Mouse (Mus musculus): ENCODE results near the gene Polm. TPM values are rescaled to one million over a fixed set of nuclear protein-coding genes. Genes with fewer than 3 reads are reported as not detected.
"Not testable (repeated sequence)": the region's sequence is repeated elsewhere in the genome, so short reads cannot be mapped to it uniquely, and the experiment has no call there.

The Polm gene
- polyA plus RNA-seq, 1 experiment from 2014 or later, result 47.5 TPM

DNA sequence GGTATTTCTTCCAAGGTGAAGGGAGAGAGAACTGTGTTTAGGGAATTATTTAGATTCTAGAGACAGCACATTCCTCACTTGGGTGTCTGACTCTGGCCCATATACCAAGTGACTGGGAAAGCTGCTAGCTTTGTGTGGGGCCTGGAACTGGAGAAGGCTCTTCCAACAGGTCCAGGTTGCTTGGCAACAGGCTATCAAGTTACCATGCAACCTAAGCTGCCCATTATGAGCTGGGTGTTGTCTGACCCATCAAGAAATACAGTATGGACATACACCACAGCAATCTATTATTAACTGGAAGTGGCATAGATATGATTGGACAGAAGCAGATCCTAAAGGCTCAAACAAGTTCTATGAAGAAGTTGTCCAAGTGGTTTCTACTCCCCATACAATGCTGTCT, 12.4 kb downstream of the Polm start:
- ChIA-PET POLR2A (no interaction called here), CTCF (interaction anchor here (1.1 kb wide), 2 partner anchors 14 to 61 kb away, joined by 3 read pairs; no protein-coding TSS in a partner anchor)
- DNase-seq (ENCODE audit: low read depth, low spot score), result no peak
- no peaks in the 10 kb centered on the region for H3K27me3 ChIP-seq
- no peak for ATAC-seq
- in situ Hi-C loops (cut with MboI; ENCODE audit: low pct_unique_long_range_greater_than_20kb), result no loop called here
- no peak for TF ChIP-seq CTCF (IDR thresholded peaks at IDR 0.05)

DNA sequence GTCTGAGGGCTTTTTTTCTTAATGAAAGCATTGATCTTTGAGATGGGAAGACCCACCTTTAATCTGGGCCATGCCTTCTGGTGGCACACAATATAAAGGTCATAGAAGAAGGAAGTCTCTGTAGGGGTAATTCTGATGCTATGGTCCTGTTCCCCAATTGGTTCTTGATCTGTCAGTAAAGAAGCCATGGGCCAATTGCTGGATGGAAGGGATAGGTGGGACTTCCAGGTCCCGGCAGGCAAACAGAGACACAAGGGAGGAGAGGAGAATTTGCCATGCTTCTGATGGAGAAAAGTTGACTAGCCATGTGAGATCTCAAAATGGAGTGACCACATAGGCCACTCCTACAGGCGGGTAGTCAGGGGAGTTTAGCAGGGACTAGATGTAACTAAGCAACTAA, 18.6 kb downstream of the Polm start:
- DNase-seq (ENCODE audit: low read depth, low spot score), result no peak
- POLR2A ChIA-PET, result no interaction called here
- ATAC-seq, result no peak
- in situ Hi-C loops (cut with MboI; ENCODE audit: low pct_unique_long_range_greater_than_20kb), result no loop called here
- TF ChIP-seq CTCF (IDR thresholded peaks at IDR 0.05), result no peak
- CTCF ChIA-PET, result no interaction called here
- H3K27me3 ChIP-seq, result no peaks in the 10 kb centered on the region

DNA sequence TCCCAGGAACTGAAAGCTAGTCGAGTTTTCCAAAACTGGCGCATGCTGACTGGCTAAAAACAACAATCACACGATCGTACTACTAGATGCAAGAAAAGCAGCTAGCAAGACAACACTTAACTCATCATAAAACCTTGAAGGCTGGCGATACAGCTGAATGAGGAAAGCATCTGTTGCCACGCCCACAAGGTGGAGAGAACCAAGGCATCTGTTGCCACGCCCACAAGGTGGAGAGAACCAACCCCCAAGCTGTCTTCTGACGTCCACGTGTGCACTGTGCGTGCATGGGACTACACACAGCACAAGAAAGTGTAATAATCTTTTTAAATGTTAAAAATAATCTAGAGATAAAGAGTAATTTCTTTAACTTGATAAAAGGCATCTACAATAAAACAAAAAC, 24.4 kb downstream of the Polm start:
- CTCF ChIA-PET, result no interaction called here
- no peak for TF ChIP-seq CTCF (IDR thresholded peaks at IDR 0.05)
- no peak for DNase-seq (ENCODE audit: low read depth, low spot score)
- no peaks in the 10 kb centered on the region for H3K27me3 ChIP-seq
- POLR2A ChIA-PET, result no interaction called here
- no peak for ATAC-seq
- in situ Hi-C loops (cut with MboI; ENCODE audit: low pct_unique_long_range_greater_than_20kb), result no loop called here

DNA sequence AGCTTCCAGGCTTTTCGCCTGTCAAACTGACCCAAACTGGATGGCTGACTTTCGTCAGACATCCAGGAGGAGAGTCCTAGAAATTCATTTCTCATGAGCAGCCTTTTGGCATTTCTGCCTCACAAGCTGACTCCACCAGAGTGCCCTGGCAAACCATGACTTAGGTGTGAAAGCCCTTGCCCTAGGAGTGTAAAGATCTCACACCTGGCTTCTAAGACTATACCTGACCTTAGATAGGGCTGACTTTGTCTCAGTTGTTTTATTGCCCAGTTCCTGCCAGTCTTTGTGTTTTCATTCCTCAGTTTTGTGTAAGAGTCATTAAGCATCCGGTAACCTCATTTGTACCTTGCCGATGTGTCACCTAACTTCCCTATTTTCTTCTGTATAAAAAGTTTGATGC, 28.3 kb downstream of the Polm start:
- POLR2A ChIA-PET; CTCF ChIA-PET; ATAC-seq; DNase-seq (ENCODE audit: low read depth, low spot score); in situ Hi-C loops (cut with MboI; ENCODE audit: low pct_unique_long_range_greater_than_20kb); H3K27me3 ChIP-seq: not testable (repeated sequence)

DNA sequence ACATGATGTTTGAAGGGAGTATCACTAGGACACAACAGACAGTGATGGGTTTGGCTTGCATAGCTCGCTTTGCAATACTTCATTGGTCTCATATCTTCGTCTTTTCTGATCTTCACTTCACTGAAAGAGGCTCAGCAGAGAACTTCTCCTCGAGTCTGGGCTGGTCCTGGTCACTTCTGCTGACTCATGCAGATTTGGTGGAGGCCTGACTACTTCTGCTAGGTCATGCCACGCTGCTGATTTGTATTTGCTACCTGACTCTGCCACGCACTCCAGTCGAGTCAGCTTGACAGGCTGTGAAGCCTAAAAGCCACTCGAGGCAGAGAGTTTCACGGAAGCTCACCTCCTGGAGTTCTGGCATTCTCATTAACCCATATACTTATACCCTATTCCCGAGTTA, 29.9 kb downstream of the Polm start:
- CTCF ChIA-PET, result no interaction called here
- in situ Hi-C loops (cut with MboI; ENCODE audit: low pct_unique_long_range_greater_than_20kb), result no loop called here
- H3K27me3 ChIP-seq, result no peaks in the 10 kb centered on the region
- DNase-seq (ENCODE audit: low read depth, low spot score) (no peak), ATAC-seq (no peak)
- POLR2A ChIA-PET, result no interaction called here
- TF ChIP-seq CTCF (IDR thresholded peaks at IDR 0.05), result no peak

DNA sequence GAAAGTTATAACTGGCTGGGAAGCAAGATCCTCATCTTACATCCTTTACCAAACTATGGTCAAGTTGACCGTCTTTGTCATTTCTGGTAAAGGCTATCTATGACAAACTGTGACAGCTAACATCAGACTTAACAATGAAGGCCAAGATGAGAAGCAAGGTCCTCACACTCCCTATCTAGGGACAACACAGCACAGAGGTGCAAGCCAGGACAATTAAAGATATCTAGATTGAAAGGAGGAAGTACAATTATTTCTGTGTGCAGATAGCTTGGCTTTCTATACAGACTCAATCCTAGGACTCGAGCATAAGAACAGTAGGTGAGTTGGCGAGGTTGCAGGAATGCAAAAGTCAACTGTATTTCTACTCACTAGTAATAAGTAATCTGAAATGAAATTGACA, 32.1 kb downstream of the Polm start:
- no peaks in the 10 kb centered on the region for H3K27me3 ChIP-seq
- ATAC-seq (no peak), DNase-seq (ENCODE audit: low read depth, low spot score) (no peak)
- POLR2A ChIA-PET, result no interaction called here
- CTCF ChIA-PET, result no interaction called here
- in situ Hi-C loops (cut with MboI; ENCODE audit: low pct_unique_long_range_greater_than_20kb), result no loop called here
- no peak for TF ChIP-seq CTCF (IDR thresholded peaks at IDR 0.05)

DNA sequence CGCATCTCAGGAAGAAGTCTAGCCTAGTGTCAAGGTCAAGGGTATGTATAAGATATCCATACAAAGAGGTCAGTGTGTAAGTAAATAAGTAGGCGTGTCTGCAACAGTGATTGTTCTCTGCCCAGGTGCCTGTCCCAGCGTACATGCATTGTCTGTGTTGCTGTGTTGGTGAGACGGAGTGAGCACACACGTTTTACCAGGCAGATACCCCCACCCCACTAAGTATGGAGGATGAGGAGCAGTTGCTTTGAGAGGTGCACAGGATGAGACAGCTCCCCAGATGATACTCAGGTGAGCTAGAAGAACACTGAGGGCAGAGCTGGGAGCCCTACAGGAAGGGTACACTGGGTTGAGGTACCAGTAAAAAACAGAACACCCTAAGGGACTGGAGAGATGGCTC, 33.6 kb downstream of the Polm start:
- ChIA-PET POLR2A (interaction anchor here (1.4 kb wide), 1 partner anchor 14 kb away, joined by 4 read pairs; no protein-coding TSS in a partner anchor), CTCF (interaction anchor here (1.1 to 2.0 kb wide), 2 partner anchors 12 to 32 kb away, joined by 4 read pairs; no protein-coding TSS in a partner anchor)
- in situ Hi-C loops (cut with MboI; ENCODE audit: low pct_unique_long_range_greater_than_20kb), result no loop called here
- ATAC-seq, result no peak
- H3K27me3 ChIP-seq, result no peaks in the 10 kb centered on the region
- no peak for TF ChIP-seq CTCF (IDR thresholded peaks at IDR 0.05)
- DNase-seq (ENCODE audit: low read depth, low spot score), result no peak

DNA sequence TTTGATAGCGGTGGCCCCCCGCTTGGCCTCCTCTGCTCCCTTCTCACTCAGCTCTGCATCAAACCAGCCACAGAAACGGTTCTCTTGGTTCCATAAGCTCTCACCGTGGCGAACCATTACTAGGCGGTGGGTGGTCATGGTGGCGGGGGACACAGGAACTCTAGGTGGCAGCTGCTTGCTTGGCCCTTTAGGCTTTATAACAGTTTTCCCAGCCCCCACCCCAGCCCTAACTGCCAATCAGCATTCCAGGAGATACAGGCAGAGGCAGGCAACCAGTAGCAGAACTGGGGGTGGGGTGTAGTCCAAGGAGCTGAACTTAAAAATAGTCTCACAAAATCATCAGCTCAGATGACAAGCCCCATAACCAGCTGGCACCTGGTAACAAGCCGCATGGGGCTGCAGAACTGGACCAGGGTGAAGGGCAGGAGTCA, 34.2 kb downstream of the Polm start, which contains the start of gene Pgam2:
Pgam2 (minus strand) TSS at position 183 of the 431 bp plus-strand sequence.
- no peak for TF ChIP-seq CTCF (IDR thresholded peaks at IDR 0.05)
- in situ Hi-C loops (cut with MboI; ENCODE audit: low pct_unique_long_range_greater_than_20kb), result no loop called here
- ATAC-seq (no peak), DNase-seq (ENCODE audit: low read depth, low spot score) (no peak)
- POLR2A ChIA-PET, result interaction anchor here (0.9 to 1.4 kb wide), 2 partner anchors 13 to 14 kb away, joined by 3 to 4 read pairs; no protein-coding TSS in a partner anchor
- CTCF ChIA-PET, result interaction anchor here (1.1 to 2.0 kb wide), 3 partner anchors 11 to 33 kb away, joined by 3 to 4 read pairs (median 4); no protein-coding TSS in a partner anchor
- no peaks in the 10 kb centered on the region for H3K27me3 ChIP-seq

DNA sequence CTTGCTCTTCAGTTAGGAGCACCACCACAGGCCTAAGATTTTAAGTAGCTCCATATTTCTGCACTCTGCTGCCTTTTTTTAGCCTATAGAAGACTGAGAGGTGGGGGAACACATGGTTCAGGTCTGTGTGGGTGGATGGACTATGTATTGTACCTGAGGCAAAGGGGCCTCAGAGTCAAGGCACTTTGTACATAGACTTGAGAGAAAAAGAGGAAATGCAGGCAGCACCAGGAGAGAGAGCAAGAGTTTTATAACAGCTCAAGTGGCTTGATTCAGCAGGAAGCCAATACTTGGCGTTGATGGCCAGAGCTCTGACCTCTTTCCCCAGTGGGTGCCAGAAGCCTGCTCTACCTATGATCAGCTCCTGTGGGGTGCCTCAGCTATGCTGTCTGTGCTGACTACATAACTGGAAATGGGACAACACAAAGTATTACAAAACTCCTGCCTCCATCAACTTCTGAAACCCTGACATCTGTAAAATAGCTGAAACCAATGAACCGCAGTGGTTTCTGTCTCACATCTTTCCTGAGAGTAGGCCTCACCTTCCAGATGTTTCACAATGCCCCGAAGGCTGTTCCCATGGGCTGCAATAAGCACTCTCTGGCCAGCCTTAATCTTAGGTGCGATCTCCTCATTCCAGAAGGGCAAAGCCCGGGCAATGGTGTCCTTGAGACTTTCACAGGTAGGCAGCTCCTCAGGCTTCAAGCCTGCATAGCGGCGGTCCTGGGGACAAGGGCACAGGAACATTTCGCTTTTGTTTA, 35.2 kb downstream of the Polm start:
- DNase-seq (ENCODE audit: low read depth, low spot score) (no peak), ATAC-seq (no peak)
- no peak for TF ChIP-seq CTCF (IDR thresholded peaks at IDR 0.05)
- in situ Hi-C loops (cut with MboI; ENCODE audit: low pct_unique_long_range_greater_than_20kb), result no loop called here
- ChIA-PET POLR2A (interaction anchor here (0.9 to 1.4 kb wide), 2 partner anchors 14 to 15 kb away, joined by 3 to 4 read pairs; no protein-coding TSS in a partner anchor), CTCF (interaction anchor here (1.1 to 2.0 kb wide), 2 partner anchors 10 to 13 kb away, joined by 3 to 4 read pairs; no protein-coding TSS in a partner anchor)
- H3K27me3 ChIP-seq, result no peaks in the 10 kb centered on the region

DNA sequence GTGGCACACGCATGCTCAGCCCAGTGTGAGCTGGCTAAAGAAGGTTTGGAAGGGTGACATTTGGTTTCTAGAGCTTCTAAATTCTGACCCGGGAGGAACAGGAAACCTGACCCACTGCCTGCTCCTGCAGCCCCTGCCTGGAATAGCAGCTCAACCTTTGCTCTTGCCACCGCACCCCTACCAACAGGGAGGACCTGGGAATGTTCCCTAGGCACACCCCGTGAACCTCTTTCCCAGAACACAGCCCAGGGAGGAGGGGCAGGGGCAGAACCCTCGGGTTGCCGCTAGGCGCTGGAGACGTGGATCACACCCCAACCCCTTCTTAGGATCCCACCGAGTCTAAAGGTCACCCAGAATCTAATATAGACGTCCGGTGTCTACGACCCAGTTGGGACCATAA, 35.8 kb downstream of the Polm start:
- ChIA-PET CTCF (interaction anchor here (0.9 kb wide), 1 partner anchor 78 kb away, joined by 3 read pairs; no protein-coding TSS in a partner anchor), POLR2A (no interaction called here)
- no peak for TF ChIP-seq CTCF (IDR thresholded peaks at IDR 0.05)
- DNase-seq (ENCODE audit: low read depth, low spot score) (no peak), ATAC-seq (no peak)
- no peaks in the 10 kb centered on the region for H3K27me3 ChIP-seq
- in situ Hi-C loops (cut with MboI; ENCODE audit: low pct_unique_long_range_greater_than_20kb), result no loop called here

DNA sequence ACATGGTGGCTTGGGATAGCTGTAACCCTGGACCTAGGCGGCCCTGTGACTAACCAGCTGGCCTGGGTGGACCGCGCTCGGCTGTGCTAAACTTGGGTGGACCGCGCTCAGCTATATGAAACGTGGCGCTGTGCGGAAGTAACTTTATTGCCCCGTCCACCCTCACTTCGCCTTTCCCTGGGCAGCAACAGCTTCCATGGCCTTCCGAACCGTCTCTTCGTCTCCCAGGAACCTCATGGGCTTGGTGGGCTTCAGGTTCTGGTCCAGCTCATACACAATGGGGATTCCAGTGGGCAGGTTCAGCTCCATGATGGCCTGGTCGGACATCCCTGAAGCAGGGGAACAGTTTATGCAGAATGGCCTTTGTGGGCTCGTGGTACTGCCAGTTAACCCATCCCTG, 36.3 kb downstream of the Polm start:
- in situ Hi-C loops (cut with MboI; ENCODE audit: low pct_unique_long_range_greater_than_20kb), result no loop called here
- no peak for TF ChIP-seq CTCF (IDR thresholded peaks at IDR 0.05)
- CTCF ChIA-PET, result interaction anchor here (0.9 kb wide), 1 partner anchor 79 kb away, joined by 3 read pairs; no protein-coding TSS in a partner anchor

More for the DNA sequence above, 36.3 kb downstream of the Polm start:
- DNase-seq (ENCODE audit: low read depth, low spot score) (no peak), ATAC-seq (no peak)
- POLR2A ChIA-PET, result no interaction called here
- no peaks in the 10 kb centered on the region for H3K27me3 ChIP-seq
